Mouse (Mus musculus) cerebellum, adult 11-12 months (tissue): ENCODE measurements around the gene A830031A19Rik.

Experiments used
- DNase-seq: peaks from one replicate; pipeline ENCODE4 v3.0.0; 2022

A830031A19Rik gene

GRCm38 (mm10) chr11:24074634-24075104, at the start of gene A830031A19Rik:
Gene A830031A19Rik (minus strand): TSS chr11:24075054.
- no peak for DNase-seq

GRCm38 (mm10) chr11:24123991-24124390, 49.1 kb upstream of the A830031A19Rik start:
- no peak for DNase-seq

GRCm38 (mm10) chr11:24122899-24123298, 48.0 kb upstream of the A830031A19Rik start:
- DNase-seq = no peak

GRCm38 (mm10) chr11:24121136-24121535, 46.3 kb upstream of the A830031A19Rik start:
- no peak for DNase-seq

GRCm38 (mm10) chr11:24116582-24117318, 41.9 kb upstream of the A830031A19Rik start:
- no peak for DNase-seq

- DNase-seq = no peak
Observed at GRCm38 (mm10) chr11:24116041-24116440, 41.2 kb upstream of the A830031A19Rik start.

GRCm38 (mm10) chr11:24115017-24115752, 40.3 kb upstream of the A830031A19Rik start:
- no peak for DNase-seq

GRCm38 (mm10) chr11:24111720-24112119, 36.9 kb upstream of the A830031A19Rik start:
- no peak for DNase-seq

- no peak for DNase-seq
Observed at GRCm38 (mm10) chr11:24110113-24110512, 35.3 kb upstream of the A830031A19Rik start.

- no peak for DNase-seq
Observed at GRCm38 (mm10) chr11:24109388-24109787, 34.5 kb upstream of the A830031A19Rik start.

GRCm38 (mm10) chr11:24108974-24109373, 34.1 kb upstream of the A830031A19Rik start:
- DNase-seq = no peak

GRCm38 (mm10) chr11:24107414-24107813, 32.6 kb upstream of the A830031A19Rik start:
- DNase-seq = no peak

GRCm38 (mm10) chr11:24103128-24103742, 28.4 kb upstream of the A830031A19Rik start:
- DNase-seq = no peak

GRCm38 (mm10) chr11:24102372-24102771, 27.5 kb upstream of the A830031A19Rik start:
- DNase-seq = no peak

GRCm38 (mm10) chr11:24101625-24102024, 26.8 kb upstream of the A830031A19Rik start:
- DNase-seq = no peak

GRCm38 (mm10) chr11:24100449-24101070, 25.7 kb upstream of the A830031A19Rik start:
- no peak for DNase-seq

- DNase-seq = no peak
Observed at GRCm38 (mm10) chr11:24099886-24100293, 25.0 kb upstream of the A830031A19Rik start.

- DNase-seq = no peak
Observed at GRCm38 (mm10) chr11:24099215-24099614, 24.4 kb upstream of the A830031A19Rik start.

- DNase-seq = no peak
Observed at GRCm38 (mm10) chr11:24098662-24099061, 23.8 kb upstream of the A830031A19Rik start.

GRCm38 (mm10) chr11:24098069-24098468, 23.2 kb upstream of the A830031A19Rik start:
- DNase-seq = no peak

GRCm38 (mm10) chr11:24097026-24097425, 22.2 kb upstream of the A830031A19Rik start:
- no peak for DNase-seq

GRCm38 (mm10) chr11:24096483-24096882, 21.6 kb upstream of the A830031A19Rik start:
- no peak for DNase-seq
